Mouse (Mus musculus): ENCODE measurements around the gene Ppfia3.
"Not testable (repeated sequence)": the region's sequence is repeated elsewhere in the genome, so short reads cannot be mapped to it uniquely, and the experiment has no call there.

The Ppfia3 gene

DNA sequence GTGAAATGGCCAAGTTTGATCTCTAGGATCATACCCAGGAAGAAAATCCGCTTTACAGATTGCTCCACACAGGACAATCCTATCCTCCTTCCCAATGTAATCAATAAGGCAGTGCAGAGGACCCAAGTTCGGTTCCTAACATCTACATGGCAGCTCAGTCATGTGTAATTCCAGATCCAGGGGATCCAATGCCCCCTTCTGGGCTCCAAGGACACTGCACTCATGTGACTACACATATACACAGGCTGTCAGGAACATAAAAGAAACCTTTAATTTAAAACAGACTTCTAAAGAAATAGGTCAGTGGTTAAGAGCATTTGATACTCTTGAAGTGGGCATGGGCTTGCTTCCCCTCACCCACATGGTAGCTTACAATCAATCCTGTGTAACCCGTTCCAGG is 19.3 kb upstream of the Ppfia3 start:
- DNase-seq = no peak

DNA sequence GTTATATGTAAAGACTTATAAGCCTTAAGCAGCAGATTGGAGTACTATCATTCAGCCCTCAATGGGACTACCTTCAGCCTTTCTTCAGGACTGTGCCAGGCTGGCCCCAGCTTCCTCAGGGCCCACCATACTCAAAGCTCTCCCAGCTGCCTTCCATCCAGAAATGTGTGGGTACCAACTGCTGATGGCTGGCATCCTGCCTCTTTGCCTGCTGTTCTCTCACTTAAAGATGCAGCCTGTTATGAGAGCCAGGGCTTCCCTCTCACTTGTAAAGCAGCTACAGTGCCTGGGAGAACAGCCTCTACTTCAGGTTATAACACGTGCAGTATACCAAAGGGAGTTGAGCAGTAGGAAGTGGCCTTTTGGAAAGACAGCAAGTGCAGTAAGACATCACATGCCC is 9.2 kb upstream of the Ppfia3 start:
- no peak for DNase-seq

DNA sequence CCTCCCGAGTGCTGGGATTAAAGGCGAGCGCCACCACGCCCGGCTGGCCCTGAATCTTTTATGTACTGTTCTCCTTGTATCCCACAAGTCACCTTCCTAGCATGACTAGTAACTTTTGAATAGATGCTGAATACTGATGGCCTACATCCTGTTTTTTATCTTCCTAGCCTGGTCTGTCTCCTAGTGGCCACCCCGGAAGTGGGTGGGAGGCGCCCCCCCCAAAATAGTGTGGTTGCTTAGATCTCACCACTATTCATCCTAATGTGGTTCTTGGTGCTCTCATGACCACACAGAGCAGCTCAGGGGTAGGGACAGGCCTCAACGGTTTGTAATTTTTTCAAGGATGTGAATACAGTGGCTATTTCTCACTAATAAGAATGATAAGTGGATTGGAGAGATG is 7.8 kb upstream of the Ppfia3 start:
- DNase-seq = no peak

DNA sequence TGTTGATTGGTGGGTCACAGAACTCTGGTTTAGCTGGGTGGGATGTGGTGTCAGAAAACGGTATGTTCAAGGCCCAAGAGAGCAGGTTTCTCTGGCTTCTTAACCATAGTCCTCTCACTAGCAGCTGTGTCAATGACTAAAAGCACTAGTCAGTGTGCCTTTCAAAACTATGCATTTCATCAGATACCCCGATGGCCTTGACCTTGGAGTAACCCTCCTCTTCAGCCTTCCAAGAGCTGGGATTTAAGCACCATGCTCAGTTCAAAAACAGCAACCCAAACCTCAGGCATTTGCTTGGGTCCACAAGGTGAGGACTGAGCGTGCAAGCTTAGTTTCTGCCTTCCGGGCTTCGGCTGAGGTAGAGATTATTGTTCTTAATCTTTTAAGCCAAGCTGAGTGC is 5.6 kb upstream of the Ppfia3 start:
- DNase-seq = no peak

DNA sequence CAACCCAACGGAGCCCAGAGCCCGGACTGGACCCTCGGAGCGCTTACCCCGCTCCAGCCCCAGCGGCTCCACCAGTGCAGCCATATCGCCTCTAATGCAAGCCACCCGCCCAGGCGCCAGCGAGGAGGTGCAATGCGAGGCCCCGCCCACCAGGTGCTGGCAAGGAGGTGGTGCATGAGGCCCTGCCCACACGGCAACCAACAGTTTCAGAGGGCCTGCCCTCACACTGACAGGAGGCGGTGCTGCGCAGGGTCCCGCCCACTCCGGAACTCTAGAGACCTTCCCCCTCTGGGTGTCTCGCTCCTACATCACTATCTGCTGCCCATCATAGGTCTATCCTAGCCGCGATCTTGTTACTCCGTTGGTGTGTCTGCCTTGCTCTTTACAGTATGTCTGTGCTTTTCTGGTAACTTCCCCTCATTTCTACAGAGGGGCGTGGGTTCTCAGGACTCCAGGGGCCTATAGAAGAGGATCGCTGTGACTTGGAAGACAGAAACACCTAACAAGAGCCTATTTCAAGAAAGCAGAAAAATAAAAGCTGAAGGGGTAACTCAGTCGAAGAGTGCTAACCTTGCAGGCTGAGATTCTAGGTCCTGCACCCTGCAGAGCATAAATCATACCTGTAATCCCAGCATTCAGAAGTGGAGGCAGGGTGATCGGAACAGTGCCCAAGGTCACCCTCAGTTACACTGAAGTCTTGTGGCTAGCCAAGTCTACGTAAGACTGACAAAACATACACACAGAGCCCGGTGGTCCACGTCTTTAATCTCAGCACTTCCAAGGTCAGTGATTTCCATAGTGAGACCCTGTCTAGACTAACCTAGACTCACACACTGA is 3.9 kb upstream of the Ppfia3 start, which contains the start of gene Lin7b:
Gene Lin7b (minus strand): TSS at position 109 of the 837 bp plus-strand sequence.
- DNase-seq = peak; percentile 89 to 91

DNA sequence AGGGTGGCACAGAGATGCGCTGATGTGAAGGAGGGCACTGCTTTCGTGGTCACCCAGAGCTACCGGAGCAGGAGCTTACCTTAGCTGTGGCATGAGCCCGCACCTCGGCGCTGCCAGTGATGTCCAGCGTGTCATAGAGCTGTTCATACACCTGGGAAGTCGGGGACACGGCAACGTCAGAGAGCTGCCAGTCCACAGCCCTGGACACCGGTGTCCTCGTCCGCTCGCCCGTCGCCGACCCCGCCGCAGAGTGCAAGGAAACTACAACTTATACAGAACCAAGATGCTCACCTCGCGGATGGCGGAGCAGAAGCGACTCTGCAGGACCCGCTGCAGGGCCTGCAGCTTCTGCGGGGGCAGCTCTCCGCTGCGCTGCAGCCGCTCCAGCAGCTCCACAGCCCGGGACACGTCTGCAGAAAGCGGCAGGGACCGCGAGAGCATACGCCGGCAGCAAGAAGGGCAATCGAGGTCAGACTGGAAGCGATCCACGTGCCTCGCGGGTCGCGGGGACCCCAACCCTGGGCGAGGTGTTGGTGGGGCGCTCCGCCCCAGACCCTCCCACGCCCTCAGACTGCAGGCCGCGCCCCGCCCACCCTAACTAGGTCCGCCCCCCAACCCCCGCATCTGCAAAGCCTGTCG is 3.1 kb upstream of the Ppfia3 start:
- DNase-seq = peak; percentile 44 to 52

DNA sequence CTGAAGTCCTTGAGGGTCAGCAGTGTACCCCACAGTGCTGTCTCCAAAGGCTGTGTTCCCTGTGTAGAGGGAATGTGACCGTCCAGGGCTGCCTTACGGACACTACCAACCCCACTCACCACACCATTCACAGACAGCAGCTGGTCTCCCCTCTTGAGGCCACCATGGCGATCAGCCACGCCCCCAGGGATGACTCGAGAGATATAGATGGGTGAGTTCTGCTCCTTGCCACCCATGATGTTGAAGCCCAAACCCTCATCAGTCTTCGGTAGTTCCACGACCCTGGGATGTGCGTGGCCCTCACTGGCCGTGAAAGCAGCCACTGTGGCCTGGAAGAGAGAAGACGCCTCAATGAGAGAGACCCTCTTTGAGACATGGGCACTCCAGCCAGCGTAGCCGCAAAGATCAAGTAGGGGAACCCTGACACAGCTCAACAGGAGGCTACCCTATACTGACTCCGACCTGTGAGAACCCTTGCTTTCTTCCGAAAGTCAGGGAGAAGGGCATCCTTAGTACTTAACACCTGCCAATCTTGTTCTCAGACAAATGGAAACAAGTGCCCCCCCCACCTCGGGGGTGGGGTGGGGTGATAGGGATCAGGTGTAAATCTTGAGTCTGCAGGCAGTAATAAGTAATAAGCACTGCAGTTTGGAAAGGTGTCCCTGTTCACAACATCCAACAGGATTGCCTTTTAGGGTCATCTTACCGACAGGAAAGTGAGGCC is 2.4 kb upstream of the Ppfia3 start:
- DNase-seq = peak in 1 of 2 experiments; percentile 28

DNA sequence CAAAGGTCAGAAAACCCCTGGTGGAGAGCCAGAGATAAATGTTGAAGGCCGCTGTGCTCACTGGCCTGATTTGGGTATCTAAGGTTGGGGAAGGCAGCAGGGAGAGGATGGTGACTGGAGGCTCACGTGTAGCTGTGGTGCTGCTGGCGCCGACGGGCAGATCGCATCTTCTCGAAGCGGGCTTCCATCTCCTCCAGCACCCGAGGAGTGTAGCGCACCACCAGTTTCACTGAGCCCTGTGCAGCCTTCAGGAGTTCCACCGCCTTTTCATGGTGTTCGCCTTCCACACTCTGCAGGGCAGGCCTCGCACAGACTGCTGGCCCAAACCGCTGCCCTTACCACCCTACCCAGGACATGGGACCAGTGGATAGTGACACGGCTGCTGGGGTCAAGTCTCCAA is 1.4 kb upstream of the Ppfia3 start:
- DNase-seq = peak in 1 of 2 experiments; percentile 38

DNA sequence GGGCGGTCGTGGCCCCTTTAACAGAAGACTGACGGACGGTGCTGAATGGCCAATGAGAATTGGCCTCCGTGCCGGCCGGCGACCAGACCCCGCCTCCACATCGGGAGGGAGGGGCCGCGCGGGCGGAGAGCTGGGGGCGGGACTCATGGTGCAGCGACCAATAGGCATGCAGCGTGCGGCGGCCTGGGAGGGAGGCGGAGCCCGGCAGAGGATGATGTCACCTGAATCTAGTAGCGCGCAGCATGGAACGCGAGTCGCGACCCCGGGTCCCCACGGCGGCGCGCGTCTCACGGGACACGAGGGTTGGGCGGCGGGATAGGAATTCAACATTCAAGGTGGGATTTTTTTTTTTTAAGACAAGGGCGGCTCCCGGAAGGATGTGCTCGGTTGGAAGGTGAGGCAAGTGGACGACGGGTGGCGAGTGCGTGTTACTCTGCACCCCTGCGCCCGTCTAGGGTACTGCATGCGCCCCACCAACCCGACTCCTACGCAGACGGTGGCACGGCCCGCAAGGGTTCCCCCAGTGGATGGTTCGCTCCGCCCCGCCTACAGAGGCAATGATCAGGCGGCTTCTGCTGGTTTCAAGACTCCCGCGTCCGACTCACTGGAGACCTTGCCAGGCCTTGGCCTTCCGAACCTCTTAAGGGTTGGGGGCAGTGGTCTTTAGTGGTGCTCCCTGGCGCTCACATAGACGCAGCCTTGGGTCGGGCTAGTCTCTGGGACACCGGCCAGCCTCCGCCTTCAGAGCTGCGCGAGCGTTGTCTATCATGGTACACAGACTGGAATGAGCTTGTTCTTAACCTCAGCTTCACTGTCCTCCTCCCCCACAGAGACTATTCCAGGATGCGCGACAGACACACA is 431 bp upstream of the Ppfia3 start:
- peak; percentile 98 to 99 for DNase-seq

DNA sequence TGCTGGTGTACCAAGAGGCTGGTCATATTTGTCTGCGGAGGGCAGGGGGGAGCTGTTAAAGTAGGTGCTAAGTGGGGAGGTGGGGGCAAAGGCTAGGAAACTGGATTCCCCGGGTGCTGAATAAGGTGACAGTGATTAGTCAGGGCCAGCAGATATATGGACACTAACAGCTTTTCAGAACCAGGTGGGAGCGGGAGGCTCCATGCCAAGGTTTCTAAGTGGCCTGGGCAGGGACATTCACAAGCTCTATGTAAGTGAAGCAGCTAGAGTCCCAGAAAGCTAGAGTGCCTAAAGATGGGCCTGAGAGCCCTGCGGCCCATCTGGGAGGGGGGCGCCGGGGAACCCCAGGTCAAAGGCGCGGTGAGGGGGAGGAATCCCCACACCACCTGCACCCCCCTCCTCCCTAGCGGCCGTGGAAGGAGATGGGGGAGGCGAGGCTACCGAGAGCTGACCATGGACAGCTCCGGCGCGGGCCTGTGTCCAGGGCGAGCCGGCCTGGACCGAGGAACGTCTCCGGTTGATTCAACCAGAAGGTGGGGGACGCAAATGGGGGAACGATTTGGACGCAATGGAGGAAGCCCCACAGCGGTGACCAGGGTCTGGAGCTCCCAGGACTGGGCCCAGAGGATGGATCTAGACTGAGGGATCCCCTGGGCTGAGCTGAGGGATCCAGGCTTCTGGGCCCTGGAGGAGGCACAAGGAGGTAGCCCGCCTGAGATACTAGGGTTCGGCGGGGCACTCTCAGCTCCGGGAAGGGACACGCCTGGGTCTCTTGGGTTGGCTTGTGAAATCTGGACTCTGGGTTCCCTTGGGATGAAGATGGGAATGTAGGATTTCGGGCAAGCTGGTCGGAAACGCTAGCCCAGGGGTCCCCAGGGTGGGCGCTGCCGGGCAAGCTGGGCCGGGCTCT is 822 bp downstream of the Ppfia3 start:
- peak; percentile 69 to 70 for DNase-seq

DNA sequence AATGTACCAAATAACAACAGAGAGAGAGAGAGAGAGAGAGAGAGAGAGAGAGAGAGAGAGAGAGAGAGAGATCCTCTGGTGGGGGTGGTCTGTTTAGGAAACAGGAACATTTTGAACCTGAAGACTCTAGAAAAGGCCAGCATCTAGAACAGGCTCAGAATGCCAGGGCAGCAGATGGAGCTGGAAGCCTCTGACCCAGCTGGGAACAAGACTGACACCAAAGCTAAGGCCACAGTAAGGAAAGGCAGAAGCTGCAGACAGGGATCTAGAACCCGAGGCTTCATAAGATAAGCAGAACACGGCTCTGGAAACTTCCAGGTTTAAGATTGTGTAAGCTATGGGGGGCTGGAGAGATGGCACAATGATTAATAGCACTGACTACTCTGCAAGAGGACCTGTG is 2.8 kb downstream of the Ppfia3 start:
- peak; percentile 34 to 49 for DNase-seq

DNA sequence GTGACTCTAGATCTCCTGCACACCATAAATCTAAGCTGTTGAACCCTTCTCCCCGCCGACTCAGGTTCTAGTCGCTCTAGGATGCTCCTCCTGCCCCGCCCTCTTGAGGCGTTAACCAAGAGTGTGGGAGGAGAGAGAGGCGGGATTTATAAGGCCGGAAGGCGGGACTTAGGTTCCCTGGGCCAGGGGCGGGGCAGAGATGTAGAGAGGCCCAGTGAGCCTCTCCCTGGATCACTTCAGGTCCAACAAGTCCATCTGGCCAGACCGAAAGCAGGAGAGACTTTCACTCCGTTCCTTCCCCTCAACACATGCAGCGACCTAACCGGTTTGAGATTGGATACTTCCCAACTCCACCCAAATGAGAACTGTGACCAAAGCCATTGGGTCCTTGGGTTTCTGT is 4.0 kb downstream of the Ppfia3 start:
- peak; percentile 80 to 91 for DNase-seq

DNA sequence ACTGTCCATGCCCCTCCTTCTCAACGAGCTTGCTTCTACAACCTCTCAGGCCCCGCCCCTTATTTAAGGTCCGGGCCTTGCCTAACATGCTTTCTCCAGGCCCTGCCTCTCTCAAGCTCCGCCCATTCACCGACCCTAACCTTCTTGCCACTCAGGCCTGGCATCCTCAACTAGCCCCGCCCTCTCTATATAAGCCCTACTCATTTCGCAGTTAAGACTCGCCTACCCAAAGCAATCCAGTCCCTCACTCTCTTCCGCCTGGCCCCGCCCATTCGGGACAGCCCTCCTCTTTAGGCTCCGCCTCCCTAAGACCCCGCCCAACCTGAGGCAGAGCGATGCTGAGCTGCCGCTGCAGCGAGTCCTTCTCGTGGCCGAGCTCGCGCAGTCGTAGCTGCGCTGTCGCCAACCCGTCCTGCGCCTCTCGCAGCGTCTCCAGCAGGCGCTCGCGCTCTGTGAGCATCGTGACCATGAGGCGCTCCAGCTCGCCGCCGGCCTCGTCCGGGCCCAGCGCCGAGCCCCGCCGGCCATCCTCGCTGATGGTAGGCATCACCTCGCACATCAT is 5.5 kb downstream of the Ppfia3 start:
- DNase-seq = peak; percentile 87 to 93

DNA sequence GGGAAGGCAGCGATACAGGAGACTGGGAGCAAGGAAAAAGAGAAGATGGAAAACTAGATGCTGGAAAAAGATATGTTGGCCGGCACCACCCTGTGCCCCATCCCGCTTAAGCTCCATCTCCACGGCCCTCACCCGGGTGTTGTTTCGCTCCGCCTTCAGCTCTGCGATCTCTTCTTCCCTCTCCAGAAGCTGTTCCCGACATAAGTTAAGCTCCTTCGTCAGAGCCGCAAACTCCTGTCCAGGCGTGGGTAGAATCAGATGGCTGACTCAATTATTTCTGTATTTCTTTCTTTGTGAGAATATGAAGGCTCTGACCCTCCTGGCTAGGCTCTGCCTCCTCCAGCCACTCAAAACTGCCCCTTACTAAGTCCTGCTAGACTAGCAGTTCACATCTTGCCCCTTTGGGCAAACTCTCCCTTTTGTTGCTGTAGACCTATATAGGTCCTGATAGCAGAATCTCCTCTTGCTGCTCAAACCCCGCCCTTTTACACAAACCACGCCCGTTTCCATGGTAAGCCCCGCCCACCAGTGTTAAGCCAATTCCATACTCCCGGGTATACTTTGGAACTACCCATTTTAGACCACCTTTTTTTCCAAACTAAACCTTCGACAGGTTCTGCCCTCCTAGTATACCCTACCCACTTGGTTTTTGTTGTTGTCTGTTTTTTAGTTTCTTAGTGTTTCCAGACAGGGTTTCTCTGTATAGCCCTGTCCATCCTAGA is 6.3 kb downstream of the Ppfia3 start:
- DNase-seq = peak in 1 of 2 experiments; percentile 46

DNA sequence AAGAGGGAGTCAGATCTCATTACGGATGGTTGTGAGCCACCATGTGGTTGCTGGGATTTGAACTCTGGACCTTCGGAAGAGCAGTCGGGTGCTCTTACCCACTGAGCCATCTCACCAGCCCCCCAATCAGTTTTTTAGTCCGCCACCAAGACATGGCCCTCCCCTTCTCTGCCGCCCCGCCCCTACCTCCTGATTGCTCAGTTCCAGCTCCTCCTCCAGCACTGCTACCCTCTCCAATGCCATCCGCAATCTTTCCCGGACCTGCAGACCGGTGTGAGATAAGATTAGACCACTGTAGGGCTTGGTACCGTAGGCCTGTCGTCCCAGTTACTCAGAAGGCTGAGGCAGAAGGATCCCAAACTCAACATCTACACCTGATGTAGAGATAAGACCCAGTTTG is 7.7 kb downstream of the Ppfia3 start:
- DNase-seq = not testable (repeated sequence)

DNA sequence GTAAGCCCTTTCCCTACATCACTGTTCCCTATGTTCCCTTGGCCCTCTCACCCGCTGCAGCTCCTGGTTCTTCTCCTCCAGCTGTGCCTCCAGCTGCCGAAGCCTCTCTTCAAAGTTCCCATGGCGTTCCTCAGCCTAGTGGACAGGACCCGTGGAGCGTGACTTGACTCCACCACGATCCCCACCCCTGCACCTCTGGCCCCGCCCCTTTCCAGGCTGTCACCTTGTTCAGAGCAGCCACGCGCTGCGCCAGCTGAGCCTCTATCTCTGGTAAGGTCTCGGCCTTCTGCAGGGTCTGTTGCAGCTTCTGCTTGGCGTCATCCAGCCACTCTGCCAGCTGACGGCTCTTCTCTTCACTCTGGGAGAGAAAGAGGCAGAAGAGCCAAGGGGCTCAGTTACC is 10.7 kb downstream of the Ppfia3 start:
- no peak for DNase-seq

DNA sequence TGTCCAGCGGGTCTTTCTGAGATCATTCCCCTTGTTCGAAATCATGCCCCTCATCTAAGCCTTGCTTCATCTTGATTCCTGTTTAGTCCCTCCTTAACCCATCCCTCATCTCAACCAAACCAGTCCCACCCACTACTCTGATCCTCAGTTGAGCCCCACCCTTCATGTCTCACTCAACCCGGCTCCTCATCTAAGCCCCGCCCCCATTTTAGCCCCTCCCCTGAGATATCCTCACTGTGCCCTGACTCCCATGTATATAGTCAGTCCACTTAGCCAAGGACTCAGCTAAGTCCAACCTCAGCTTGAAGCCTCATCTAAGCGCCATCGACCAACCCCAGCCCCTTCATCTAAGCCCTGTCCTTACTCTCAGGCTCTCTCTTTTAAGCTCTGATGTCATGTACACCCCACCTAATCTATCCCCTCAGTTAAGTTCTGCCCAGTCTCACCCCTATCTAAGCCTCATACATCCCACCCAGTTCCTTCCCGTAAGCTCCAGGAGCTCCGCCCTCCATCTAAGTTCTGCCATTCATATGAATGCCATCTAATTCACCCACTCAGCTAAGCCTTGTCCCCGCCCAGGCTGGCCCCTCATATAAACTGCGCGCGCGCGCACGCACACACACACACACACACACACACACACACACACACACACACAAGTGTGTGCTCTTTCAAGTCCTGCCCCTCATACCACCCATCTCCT is 11.3 kb downstream of the Ppfia3 start:
- no peak for DNase-seq

DNA sequence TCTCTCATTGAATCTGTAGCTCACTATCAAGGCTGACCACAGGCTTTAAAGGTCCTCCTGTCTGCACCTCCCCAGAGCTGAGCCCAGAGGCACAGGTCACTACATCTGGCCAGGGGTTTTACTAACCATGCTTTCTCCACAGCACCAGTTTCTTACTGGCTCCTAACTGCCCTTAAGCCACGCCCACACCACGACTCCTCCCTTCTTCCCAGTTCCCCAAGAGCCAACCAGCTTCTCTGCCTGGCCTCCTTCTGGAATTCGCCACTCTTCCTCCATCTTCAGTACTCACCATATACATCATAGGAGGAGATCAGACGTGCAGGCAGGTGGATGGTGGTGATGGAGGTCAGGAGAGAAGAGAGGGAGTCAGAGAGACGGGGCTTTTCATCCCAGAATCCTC is 13.8 kb downstream of the Ppfia3 start:
- no peak for DNase-seq

DNA sequence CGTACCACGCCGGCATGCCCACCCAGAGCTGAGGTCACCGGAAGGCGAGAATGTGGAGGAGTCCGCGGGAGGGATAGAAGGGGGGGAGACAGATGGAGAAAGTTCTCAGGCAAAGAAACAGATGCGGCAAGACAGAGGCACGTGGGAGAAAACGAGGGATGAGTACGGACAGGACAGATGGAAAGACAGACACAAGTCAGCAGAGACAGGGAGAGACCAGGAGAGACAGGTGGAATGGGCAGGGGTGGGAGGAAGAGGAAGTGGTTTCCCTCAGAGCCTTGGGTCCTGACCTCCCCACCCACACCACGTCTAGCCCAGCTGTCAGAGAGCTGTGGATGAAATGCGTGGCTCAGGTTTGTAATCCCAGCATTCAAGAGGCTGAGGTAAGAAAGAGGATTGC is 19.9 kb downstream of the Ppfia3 start:
- no peak for DNase-seq

DNA sequence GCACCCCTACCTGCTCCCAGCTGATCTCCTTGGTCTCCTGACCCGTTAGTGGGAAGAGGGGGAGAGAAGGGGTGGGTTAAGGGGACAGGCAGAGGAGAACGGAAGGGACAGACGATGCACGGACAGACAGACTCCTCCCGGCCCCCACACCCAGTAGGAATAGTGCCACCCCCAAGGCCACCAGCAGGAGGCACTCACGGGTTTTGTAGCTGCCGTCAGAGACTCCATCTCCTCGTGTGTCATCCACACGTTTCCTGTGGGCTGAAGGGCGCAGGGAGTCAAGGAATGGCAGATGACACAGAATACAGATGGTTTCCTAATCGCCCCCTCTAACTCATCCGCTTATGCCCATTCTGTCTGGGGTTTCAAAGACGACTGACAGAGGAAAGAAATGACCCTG is 23.3 kb downstream of the Ppfia3 start:
- DNase-seq = no peak

Data from cerebellum, adult 18-20 months (tissue).